Mouse (Mus musculus): ENCODE measurements around the gene Smyd3.

- no peak for TF ChIP-seq CTCF (IDR thresholded peaks at IDR 0.05)
- TF ChIP-seq EP300 (IDR thresholded peaks at IDR 0.05): no peak
Measured at GRCm38 (mm10) chr1:178972055-178972454, 545.8 kb downstream of the Smyd3 start.
